Mouse (Mus musculus) granulocyte monocyte progenitor cell, adult 5-6 weeks (primary cell): ENCODE data around the gene Serinc1. TPM values are rescaled to one million over a fixed set of nuclear protein-coding genes. Genes with fewer than 3 reads are reported as not detected.
A peak's percentile ranks its signal among the peaks of the same experiment; 100 is the strongest.
"Not testable (repeated sequence)": the region's sequence is repeated elsewhere in the genome, so short reads cannot be mapped to it uniquely, and the experiment has no call there.

ENCODE experiments used
- ATAC-seq: replicated peaks from 2 replicates; pipeline ENCODE4 v1.8.0; 2016; ENCODE audit warnings: mild to moderate bottlenecking, moderate TSS enrichment, inconsistent platforms; ENCODE audit not compliant: poor library complexity, severe bottlenecking
- total RNA-seq, 2 experiments: library from RNA; stranded (forward) in 1 of 2; stranded (reverse) in 1 of 2; fragments of 200-712, 200-1000 nt in 1 of 2; fragments of >200 nt in 1 of 2; fragmentation: Nextera tagmentation in 1 of 2; gene quantifications; 2 replicates each; pipeline ENCODE4 v1.2.3; 2014 to 2017

The Serinc1 gene
- total RNA-seq (2014; fragmentation: Nextera tagmentation), result 46.8 and 47.3 TPM in 2 replicates
- total RNA-seq (2017), result 93.0 and 99.7 TPM in 2 replicates

DNA sequence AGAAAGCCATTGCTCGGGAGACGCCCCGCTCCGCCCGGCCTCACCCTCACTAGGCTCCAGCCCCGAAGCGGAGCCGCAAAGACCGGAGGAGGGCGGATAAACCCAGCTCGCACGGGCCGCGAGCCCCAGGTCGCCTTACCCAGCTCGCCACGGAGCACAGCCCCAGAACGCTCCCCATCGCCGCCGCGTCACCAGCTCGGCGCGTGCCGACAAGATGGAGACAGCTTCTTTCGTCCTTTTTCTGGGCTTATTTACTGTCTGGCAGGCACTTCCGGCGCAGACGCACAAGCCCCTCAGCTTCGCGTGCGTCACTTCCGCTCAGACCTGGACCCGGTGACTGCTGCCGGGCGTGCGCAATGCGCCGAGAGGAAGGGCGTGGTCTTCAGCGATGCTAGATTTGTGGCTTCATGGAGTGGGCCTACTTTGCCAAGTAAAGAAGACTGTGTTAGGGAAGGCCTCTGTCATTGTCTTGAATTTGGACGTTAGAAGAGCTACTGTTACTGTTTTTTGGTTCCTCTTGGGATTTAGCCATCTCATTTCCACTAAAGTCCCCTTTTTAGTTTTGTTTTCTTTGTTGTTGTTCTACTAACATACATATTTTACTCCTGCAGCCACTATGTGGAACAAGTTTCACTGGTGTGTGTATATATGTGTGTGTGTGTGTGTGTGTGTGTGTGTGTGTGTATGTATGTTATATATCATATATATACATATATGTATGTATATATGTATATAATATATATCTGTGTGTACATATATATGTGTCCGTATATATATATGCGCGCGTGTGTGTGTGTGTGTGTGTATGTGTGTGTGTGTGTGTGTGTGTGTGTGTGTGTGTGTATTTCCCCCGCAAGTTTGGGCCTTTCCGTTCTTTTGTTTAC, at the start of gene Serinc1:
TSS of gene Serinc1 (minus strand) at position 313 of the 884 bp plus-strand sequence.
- ATAC-seq, result peak; percentile 99

DNA sequence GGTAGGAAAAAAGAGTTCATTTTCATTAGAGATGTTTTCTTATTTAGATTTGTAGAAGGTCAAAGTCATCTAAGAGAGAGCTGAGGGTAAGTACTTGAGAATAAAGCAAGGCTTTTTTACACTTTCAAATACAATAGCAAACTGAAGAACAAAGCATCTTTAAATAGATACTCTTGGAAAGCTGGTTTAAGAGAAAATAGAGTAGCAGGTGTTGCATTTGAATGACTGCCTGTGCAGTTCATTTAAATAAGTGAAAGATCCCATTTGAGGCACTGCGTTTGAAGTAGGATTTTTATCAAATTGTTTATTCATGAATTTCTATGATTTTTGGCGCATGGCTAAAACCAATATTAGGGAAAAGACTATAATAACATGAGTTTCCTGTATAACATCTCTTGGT, 44.4 kb upstream of the Serinc1 start:
- ATAC-seq, result no peak

DNA sequence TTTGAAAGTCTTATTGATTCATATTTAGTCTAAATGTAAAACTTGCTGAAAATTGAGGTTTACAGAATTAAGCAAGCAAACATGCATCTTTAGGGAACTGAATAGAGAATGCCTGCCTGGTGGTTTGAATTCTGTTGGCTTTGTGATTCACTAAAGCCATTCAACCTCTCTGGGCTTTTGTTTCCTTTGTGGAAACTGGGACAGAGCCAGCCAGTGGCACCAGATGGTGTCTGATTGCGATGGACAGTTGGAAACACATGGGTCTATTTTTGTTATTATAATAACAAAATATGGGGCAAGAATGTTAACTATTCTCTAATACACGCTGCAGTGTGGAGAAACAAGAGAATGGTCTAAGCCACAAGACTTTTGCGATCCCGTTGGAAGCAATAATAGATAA, 39.8 kb upstream of the Serinc1 start:
- ATAC-seq, result no peak

DNA sequence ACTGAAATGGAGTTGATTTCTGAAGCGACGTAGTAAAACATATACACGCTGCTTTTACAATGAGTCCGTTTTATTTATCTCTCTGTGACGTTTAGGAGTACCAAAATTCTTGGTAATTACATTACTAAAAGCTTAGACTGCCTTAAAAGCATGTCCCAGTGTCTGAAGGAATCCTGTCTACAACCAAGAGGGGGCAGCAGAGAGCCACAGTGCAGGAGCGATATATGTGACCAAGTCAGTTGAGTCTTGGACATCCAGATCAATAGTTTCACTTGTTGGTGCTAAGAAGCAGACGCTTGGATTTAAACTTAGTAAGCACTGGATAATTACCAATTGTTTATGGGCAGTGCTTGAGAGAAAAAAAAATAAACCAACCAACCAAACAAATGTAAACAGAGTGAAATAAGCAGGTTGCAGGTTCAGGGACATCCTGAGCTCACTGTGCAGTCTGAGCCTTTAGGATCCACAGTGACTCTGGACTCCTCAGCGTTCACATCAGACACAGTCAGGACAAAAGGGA, 38.9 kb upstream of the Serinc1 start:
- peak; percentile 96 for ATAC-seq

DNA sequence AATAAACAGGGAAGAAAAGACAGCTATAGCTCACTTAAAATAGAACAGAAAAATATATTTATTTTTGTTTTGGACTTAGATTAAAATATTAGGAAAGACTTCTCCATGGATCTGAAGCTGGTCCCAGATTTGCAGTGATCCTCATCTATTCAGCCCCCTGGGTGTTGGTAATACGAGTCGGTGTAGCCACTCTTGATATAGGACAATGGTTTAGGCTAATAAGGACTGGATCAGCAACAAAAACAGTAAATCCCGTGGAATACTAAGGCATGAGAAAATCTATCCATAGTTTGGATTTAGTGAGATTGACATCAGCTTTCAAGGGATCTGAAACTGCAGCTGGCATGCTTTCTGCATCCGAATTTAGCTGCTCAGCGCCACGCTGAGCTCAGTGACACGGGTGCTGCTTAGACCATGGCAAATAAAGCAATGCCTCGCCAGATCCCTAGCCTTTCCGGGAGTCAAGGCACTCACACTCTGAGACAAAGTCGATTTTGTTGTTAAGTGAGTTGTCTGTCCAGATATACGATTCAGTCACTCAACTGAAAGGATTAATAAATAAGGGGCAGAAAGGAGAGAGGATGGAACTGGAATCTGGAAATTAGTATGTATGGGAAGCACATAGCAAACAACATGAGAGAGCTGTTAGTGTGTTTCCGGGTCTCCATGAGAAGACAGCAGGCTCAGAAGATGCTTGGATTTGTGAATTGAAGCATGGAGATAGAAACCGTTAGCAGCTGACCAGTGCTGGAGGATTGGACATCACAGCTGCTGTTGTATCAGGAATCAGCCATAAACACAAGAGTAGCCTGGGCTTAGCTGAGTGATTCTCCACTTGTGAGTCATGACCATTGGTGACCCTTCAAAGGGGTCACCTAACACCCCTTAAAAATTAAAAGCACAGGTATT, 36.9 kb upstream of the Serinc1 start:
- ATAC-seq, result no peak

DNA sequence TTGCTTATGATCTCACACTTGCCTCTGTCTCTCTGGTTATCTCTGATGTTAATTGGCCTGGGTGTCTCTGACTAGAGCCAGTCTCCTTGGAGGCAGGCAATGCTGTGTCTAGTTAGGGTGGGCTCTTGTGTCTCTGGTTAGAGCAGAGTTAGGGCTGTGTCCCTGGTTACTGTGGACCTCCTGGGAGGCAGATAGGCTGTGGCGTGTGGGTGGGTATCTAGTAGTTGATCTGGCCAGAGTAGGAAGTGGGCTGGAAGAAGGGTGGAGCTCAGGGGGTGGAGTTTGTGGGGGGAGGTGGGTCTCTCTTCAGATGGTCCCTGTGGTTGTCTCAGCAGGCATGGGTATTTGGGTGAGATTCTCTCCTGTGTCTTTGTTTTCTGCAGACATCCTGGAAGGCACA, 33.9 kb upstream of the Serinc1 start:
- peak; percentile 70 for ATAC-seq

DNA sequence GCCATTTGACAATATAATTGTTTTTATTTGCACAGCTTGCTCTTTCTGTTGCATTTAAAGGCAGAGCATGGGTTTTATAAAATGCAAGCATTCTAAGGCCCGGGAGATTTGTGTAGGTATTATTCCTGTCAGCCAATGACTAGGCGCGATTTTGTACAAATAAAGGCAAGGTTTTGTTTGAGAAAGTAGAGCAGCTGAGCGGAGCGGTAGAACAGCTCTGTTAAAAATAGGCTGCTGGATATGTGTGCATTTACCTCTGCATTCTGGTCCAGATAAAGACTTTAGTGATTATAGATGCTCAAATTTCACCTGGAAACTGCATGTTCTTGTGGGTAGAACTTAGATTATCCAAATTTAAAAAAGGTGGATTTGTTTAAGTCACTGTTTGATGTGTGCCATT, 25.3 kb upstream of the Serinc1 start:
- no peak for ATAC-seq

DNA sequence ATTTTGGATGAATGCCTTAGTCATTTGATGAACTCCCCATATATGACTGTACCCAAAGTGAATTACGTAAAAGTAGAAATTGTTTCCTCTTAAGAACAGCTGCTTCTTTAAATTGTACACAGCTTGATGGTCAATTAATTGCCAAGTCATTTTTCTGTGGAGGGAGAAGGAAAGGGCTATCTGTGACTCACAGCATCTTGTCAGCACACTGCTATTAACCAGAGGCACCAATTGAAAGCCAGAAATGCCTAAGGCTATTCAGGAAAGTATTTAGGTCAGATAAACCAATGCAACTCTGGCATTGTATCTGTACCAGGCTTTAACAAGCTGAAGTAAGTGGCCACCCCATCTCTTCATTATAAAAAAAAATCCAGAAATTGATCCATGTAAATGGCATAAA, 21.4 kb upstream of the Serinc1 start:
- no peak for ATAC-seq

DNA sequence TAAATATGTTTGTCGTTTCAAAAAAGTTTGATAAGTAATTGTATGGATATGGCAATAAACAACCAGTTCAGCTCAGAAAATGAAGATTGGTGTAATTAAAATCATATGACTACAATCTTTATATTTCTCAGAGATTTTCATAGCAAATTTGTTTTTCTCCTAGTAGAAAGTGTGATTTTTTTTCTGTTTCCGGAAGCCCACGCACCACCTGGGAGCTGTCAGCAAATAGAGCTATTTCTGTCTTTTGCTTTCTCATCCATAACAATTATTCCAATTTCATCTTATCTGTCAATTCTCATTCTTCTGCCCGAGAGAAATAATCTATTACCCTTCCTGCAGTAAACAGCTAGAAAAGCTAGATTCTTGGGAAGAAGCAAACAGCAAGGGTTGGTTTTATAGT, 17.3 kb upstream of the Serinc1 start:
- ATAC-seq, result no peak

DNA sequence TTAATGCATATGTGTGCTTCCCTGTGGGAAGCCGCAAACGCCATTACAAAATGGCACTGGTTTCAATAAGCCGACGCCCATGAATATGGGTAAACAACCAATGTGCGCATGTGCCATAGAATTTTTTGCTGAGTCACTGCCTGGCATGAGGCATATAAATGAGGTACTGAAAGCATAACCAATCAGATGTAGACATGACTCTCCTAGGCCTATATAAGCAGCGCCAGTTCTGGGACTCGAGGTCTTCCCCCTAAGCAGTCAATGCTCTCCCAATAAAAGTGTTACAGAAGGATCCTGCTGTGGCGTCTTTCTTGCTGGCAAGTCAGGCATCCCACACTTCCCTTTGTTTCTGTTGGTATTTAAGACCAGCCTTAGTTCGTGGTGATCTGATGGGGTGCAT, 11.6 kb upstream of the Serinc1 start:
- ATAC-seq, result not testable (repeated sequence)

DNA sequence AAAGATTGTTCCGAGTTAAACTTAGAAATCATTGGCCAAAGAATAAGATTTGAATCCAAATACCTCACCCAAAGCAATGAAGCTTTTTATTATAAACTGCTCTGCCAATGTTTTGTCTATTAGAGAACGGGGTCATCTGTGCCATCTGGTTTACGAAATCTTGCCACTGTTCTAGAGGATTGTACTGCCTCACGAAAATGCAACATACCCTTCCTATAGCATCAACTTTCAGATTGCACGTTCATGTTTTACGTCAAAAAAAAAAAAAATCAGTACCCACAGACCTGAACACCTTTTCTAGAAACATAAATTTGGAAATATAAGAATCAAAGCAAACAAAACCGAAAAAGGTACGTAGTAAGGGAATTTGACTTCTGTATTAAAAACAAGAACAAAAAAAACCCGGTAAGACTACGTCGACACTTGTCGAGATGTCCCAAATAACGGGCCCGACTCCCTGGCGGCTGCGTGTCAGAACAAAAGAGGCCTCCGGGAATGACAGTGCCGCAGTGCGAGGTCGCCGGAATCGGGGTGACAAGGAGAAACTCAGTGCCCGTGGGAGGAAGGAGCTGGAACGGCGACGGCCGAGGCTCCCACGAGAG, 613 bp downstream of the Serinc1 start:
- ATAC-seq, result no peak

DNA sequence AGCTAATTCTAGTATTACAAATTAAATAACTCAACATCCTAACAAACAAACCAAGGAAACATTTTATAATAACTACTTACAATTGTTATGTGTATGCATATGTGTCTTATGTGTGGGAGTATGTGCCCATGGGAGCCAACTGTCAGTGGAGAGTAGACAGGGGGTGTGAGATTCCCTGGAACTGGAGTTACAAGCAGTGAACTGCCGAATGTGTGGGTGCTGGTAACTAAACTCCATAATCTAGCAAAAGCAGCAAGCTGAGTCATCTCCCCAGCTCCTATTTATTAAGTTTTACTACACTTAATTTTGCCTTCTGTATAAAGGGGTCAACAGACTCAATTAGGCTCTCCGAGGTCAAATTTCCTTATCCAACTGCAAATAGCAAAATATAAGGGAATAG, 1.3 kb downstream of the Serinc1 start:
- no peak for ATAC-seq

DNA sequence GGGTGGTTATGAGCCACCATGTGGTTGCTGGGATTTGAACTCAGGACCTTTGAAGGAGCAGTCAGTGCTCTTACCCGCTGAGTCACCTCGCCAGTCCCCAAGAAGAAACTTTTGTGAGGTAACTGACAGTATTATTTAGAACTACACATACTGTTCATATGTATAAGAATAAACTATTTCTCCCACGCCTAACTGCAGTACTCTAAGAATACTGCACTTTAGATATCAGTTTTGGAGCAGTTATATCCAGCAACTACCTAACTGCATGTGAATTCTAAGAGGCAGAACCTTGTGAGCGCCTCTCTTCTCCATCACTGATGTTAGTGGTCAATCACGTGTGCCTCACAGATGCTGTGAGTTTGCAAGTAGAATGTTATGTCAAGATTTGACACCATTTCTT, 5.9 kb downstream of the Serinc1 start:
- ATAC-seq, result no peak

DNA sequence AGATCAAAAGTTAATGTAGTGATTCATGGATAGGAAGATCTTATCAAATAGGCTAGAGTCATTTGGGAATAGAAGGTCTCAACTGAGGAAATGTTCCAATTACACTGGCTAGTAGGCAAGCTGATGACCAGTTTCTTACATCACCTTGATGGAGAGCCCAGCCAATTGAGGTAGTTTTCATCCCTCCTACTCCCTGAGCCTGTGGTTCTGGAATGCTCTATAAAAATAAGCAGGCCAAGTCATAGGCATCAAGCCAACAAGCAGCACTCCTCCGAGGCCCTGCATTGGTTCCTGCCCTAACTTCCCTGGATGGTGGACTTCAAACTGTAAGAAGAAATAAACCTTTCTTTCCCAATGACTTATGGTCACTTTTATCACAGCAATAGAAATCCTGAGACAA, 17.1 kb downstream of the Serinc1 start:
- no peak for ATAC-seq

DNA sequence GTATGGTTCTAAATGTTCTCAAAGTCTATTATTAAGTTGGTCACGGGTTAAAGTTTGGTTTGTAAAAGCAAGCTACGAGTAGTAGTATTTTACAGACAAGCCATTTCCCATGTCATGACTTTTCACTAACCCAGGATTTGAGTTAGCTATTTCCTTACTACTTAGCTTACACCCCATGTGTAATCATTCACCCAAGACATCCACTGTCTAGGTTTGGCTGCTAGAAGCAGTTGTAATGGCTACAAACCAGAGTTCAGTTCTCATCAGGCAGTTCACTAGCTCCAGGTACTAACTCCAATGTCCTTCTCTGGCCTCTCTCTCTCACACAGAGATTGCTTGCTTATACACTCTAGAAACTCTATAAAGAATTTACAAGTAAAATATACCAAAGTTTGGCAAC, 17.7 kb downstream of the Serinc1 start:
- ATAC-seq, result no peak

DNA sequence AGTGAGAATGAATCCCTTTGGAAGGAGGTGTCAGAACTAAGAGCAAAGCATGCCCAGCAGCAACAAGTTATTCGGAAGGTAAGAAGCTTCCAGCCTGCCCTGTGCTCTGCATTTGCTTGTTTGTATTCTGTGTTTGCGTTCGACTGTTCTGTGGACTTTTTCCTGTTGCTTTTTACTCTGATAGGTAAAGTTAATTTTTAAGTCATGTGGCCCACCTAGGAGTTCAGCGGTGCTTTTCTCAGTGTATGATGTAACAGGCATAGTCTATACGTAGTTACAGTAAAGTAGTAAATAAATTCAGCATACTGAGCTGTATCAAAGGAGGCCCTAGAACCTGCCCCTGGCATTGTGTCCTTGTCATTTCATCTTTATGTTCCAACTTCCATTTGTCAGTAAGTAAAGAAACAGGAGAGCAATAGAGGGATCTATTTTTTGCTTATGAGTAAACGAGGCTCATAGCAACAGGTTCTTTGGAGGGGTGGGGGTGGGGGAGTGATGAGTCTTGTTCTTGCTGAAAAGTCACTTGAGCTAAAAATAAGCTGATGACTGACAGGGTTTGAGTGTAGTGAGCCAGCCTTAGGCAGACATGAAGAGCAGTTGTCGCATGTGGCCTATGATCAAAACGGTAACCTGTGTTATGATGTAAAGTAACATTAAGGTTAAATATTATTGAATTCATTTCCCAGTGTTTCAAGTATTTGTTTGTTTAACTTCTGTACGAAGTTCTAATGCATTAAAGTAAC, 32.7 kb downstream of the Serinc1 start:
- ATAC-seq, result no peak

DNA sequence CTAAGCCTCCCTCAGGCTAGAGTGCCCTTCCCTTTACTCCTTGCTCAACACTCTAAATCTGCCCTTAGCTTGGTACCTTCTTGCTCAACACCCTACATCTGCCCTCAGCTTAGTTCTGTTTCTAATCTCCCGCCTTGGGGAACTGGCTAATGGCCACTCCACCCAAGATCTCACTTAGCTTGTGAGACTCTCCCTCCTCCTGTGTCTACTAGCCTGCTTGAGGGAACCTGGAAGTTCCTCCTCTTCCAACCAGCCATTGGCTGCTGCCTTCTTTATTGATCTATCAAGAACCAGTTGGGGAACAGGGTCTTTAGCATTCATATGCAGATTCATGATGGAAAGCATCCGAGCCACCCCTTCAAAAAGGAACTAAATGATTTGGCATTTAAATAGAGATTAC, 40.3 kb downstream of the Serinc1 start:
- peak; percentile 96 for ATAC-seq

DNA sequence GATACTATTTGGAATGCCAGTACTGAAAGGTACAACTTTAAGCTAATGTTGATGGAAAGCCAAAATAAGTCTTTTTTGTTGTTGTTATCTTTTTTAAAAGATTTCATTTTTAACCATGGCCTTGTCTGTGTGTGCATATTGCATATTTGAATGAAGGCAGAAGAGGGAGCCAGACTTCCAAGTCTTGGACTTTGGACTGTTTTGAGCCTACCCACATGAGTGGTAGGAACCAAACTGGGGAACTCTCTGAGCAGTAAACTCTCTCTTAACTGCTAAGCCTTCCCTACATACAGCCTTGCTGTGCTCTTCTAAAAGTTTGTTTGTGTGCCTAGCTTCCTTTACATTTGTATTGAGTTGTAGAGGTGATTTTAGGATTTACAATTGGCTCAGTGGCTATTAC, 43.7 kb downstream of the Serinc1 start:
- no peak for ATAC-seq

DNA sequence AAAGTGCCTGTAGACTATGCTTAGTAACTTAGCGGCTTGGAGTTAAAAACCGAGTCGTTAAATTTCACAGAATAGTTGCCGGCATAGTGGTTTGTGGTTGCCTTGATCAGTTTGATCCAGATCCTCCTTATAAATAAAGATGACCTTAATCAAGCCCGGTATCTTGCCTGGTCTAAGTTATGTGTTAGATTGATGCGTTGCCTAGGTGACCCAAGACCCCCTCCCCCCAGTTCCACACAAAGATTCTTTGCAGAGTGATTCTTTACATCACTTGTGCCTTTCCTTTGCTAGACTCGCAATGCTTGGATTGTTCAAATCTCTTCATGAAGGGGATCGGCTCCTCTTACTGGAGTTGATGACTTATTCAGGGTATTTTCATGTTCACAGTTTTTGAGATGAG, 45.1 kb downstream of the Serinc1 start:
- ATAC-seq, result no peak

DNA sequence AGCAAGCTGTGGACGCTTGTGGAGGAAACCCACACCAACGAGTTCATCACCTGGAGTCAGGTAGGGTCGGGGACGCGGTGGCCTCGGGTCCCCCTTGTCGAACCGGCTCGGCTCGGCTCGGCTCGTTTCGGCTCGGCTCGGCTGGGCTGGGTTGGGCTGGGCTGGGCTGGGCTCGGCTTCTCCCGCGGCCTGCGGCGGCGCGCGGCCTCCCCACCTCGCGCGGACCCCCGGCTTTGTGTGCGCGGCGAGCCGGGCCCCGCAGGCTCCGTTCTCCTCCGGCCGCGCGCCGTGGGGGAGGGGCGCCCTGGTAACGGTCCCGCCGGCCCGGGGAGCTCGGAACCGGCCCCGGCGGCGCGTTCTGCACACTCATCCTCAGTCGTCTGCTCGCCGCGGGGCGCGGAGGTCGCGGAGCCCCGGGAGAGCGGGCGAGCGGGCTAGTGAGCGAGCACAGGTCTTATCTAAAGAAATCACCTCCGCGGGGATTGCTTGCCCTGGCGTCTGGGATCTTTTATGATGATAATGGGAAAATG, 45.7 kb downstream of the Serinc1 start:
- ATAC-seq, result peak; percentile 26
